Mouse (Mus musculus) heart, postnatal 0 days (tissue): ENCODE measurements at regions not wholly inside any gene's neighbourhood (a gene's known extent, or its start where the extent isn't known, plus 50 kb on each side); places are given as distances from the start of the nearest gene placed in this dataset.

Source experiments
- CTCF ChIP-seq: IDR thresholded peaks from 2 replicates; pipeline ENCODE4 v1.5.1; 2016; ENCODE audit warnings: antibody characterized with exemption, control low read depth, low read depth
- EP300 ChIP-seq: IDR thresholded peaks from 2 replicates; pipeline ENCODE4 v1.6.1; 2016; ENCODE audit warnings: antibody characterized with exemption, low read depth

- TF ChIP-seq EP300 = no peak
- TF ChIP-seq CTCF = no peak
Measured at GRCm38 (mm10) chr8:88018494-88018893, 59.1 kb upstream of the Zfp423 start.
